Mouse (Mus musculus) MEL (cell line): ENCODE results near the gene Mylk4. TPM values are rescaled to one million over a fixed set of nuclear protein-coding genes. Genes with fewer than 3 reads are reported as not detected.

Source experiments
- DNase-seq: peaks from one replicate; pipeline ENCODE4 v3.0.0; 2011; ENCODE audit warnings: low read depth, low spot score
- H3K27ac ChIP-seq: 2 replicates; pipeline ENCODE4 v1.5.1; 2012; ENCODE audit warnings: low read depth, mild to moderate bottlenecking, control low read depth, low read length, moderate library complexity; ENCODE audit not compliant: control insufficient read depth
- H3K27me3 ChIP-seq, 2 experiments: fragments of 150-350 bp in 1 of 2; sonication (generic) in 1 of 2; 2 replicates each; pipeline ENCODE4 v1.6.1; 2012; ENCODE audit warnings: low read length in 2 of 2, mild to moderate bottlenecking in 2 of 2, improper control_type of control experiment in 1 of 2, moderate library complexity in 1 of 2; ENCODE audit not compliant: insufficient read depth in 2 of 2, control insufficient read depth in 1 of 2
- H3K36me3 ChIP-seq, 2 experiments: 2 replicates each; pipeline ENCODE4 v1.6.1; 2012 to 2014; ENCODE audit warnings: low read length in 2 of 2, improper control_type of control experiment in 1 of 2, inconsistent platforms in 1 of 2, mild to moderate bottlenecking in 1 of 2; ENCODE audit not compliant: insufficient read depth in 2 of 2, control insufficient read depth in 1 of 2
- H3K4me1 ChIP-seq, 2 experiments: fragments of 150-350 bp in 1 of 2; sonication (generic) in 1 of 2; 2 replicates each; pipeline ENCODE4 v1.6.1; 2012; ENCODE audit warnings: low read length in 2 of 2, improper control_type of control experiment in 1 of 2, mild to moderate bottlenecking in 1 of 2; ENCODE audit not compliant: insufficient read depth in 2 of 2, control insufficient read depth in 1 of 2
- H3K4me3 ChIP-seq, 2 experiments: fragments of 150-350 bp in 1 of 2; sonication (generic) in 1 of 2; 2 replicates each; pipeline ENCODE4 v1.5.1; 2012; ENCODE audit warnings: low read depth in 2 of 2, low read length in 2 of 2, mild to moderate bottlenecking in 2 of 2, moderate library complexity in 2 of 2, control low read depth in 1 of 2, improper control_type of control experiment in 1 of 2; ENCODE audit not compliant: control insufficient read depth in 1 of 2, insufficient read depth in 1 of 2
- H3K79me2 ChIP-seq: 2 replicates; pipeline ENCODE4 v1.6.1; 2012; ENCODE audit warnings: mild to moderate bottlenecking, low read length, moderate library complexity; ENCODE audit not compliant: control insufficient read depth, poor library complexity, insufficient read depth
- H3K9ac ChIP-seq: 2 replicates; pipeline ENCODE4 v1.6.1; 2012; ENCODE audit warnings: low read depth, mild to moderate bottlenecking, control low read depth, low read length, moderate library complexity; ENCODE audit not compliant: control insufficient read depth, poor library complexity, severe bottlenecking
- H3K9me3 ChIP-seq: fragments of 150-350 bp; sonication (generic); replicated peaks from 2 replicates; pipeline ENCODE4 v1.6.1; 2012; ENCODE audit warnings: mild to moderate bottlenecking, low read length, improper control_type of control experiment, moderate library complexity; ENCODE audit not compliant: insufficient read depth
- CHD1 ChIP-seq: IDR thresholded peaks from 2 replicates; pipeline ENCODE4 v1.6.1; 2012; ENCODE audit warnings: low read depth, mild to moderate bottlenecking, inconsistent platforms, low read length, improper control_type of control experiment
- CTCF ChIP-seq, 3 experiments: IDR thresholded peaks in 2 of 3; conservative IDR thresholded peaks in 1 of 3; 2 replicates each; pipeline ENCODE4 v1.5.1; 2011 to 2012; ENCODE audit warnings: low read length in 3 of 3, low read depth in 2 of 3, mild to moderate bottlenecking in 2 of 3, improper control_type of control experiment in 1 of 3, inconsistent platforms in 1 of 3, mixed read lengths in 1 of 3, moderate library complexity in 1 of 3; ENCODE audit not compliant: control insufficient read depth in 1 of 3, insufficient read depth in 1 of 3, poor library complexity in 1 of 3, severe bottlenecking in 1 of 3
- ETS1 ChIP-seq: IDR thresholded peaks from 2 replicates; pipeline ENCODE4 v1.6.1; 2012; ENCODE audit warnings: low read depth, mild to moderate bottlenecking, inconsistent platforms, low read length, improper control_type of control experiment, moderate library complexity
- GABPA ChIP-seq: IDR thresholded peaks from 2 replicates; pipeline ENCODE4 v1.6.1; 2012; ENCODE audit warnings: low read depth, mild to moderate bottlenecking, inconsistent platforms, low read length, improper control_type of control experiment, moderate library complexity
- GATA1 ChIP-seq: IDR thresholded peaks from 2 replicates; pipeline ENCODE4 v1.6.1; 2011; ENCODE audit warnings: low read depth, low read length, improper control_type of control experiment
- HCFC1 ChIP-seq: IDR thresholded peaks from 2 replicates; pipeline ENCODE4 v1.6.1; 2012; ENCODE audit warnings: low read depth, mild to moderate bottlenecking, inconsistent platforms, low read length, improper control_type of control experiment, moderate library complexity
- MAFK ChIP-seq: IDR thresholded peaks from 2 replicates; pipeline ENCODE4 v1.6.1; 2011; ENCODE audit warnings: low read depth, mild to moderate bottlenecking, low read length, improper control_type of control experiment, borderline replicate concordance
- MAX ChIP-seq: IDR thresholded peaks from 2 replicates; pipeline ENCODE4 v1.6.1; 2011; ENCODE audit warnings: low read length, improper control_type of control experiment
- MAZ ChIP-seq: IDR thresholded peaks from 2 replicates; pipeline ENCODE4 v1.6.1; 2012; ENCODE audit warnings: low read depth, mild to moderate bottlenecking, inconsistent platforms, low read length, improper control_type of control experiment
- MEF2A ChIP-seq: IDR thresholded peaks from 2 replicates; pipeline ENCODE4 v1.6.1; 2014; ENCODE audit warnings: low read depth, mild to moderate bottlenecking, inconsistent platforms, low read length, improper control_type of control experiment; ENCODE audit not compliant: poor library complexity, insufficient replicate concordance, severe bottlenecking; ENCODE audit errors: extremely low read depth
- MXI1 ChIP-seq: IDR thresholded peaks from 2 replicates; pipeline ENCODE4 v1.6.1; 2011; ENCODE audit warnings: mild to moderate bottlenecking, low read depth, low read length, improper control_type of control experiment
- MYB ChIP-seq: IDR thresholded peaks from 2 replicates; pipeline ENCODE4 v1.6.1; 2011; ENCODE audit warnings: mild to moderate bottlenecking, low read depth, low read length, improper control_type of control experiment
- MYC ChIP-seq: IDR thresholded peaks from 2 replicates; pipeline ENCODE4 v1.6.1; 2011; ENCODE audit warnings: low read depth, mild to moderate bottlenecking, low read length, improper control_type of control experiment, moderate library complexity
- NELFE ChIP-seq: IDR thresholded peaks from 2 replicates; pipeline ENCODE4 v1.6.1; 2011; ENCODE audit warnings: low read depth, low read length, improper control_type of control experiment
- NRF1 ChIP-seq: IDR thresholded peaks from 2 replicates; pipeline ENCODE4 v1.6.1; 2014; ENCODE audit warnings: low read depth, mild to moderate bottlenecking, inconsistent platforms, low read length, improper control_type of control experiment, moderate library complexity; ENCODE audit not compliant: poor library complexity, insufficient read depth, severe bottlenecking
- POLR2AphosphoS2 ChIP-seq: IDR thresholded peaks from 2 replicates; pipeline ENCODE4 v1.6.1; 2011; ENCODE audit warnings: low read length, improper control_type of control experiment
- RAD21 ChIP-seq: IDR thresholded peaks from 2 replicates; pipeline ENCODE4 v1.6.1; 2011; ENCODE audit warnings: mild to moderate bottlenecking, low read depth, low read length, improper control_type of control experiment
- RCOR1 ChIP-seq: IDR thresholded peaks from 2 replicates; pipeline ENCODE4 v1.6.1; 2012; ENCODE audit warnings: low read depth, mild to moderate bottlenecking, inconsistent platforms, low read length, improper control_type of control experiment
- SIN3A ChIP-seq: IDR thresholded peaks from 2 replicates; pipeline ENCODE4 v1.6.1; 2012; ENCODE audit warnings: low read length, improper control_type of control experiment, inconsistent platforms
- SMC3 ChIP-seq: IDR thresholded peaks from 2 replicates; pipeline ENCODE4 v1.6.1; 2011; ENCODE audit warnings: low read depth, low read length, improper control_type of control experiment
- TAL1 ChIP-seq: IDR thresholded peaks from 2 replicates; pipeline ENCODE4 v1.6.1; 2012; ENCODE audit warnings: mild to moderate bottlenecking, inconsistent platforms, low read length, moderate library complexity, mixed read lengths
- TBP ChIP-seq: IDR thresholded peaks from 2 replicates; pipeline ENCODE4 v1.8.0; 2011; ENCODE audit warnings: low read depth, low read length, improper control_type of control experiment
- TCF12 ChIP-seq: IDR thresholded peaks from 2 replicates; pipeline ENCODE4 v1.6.1; 2014; ENCODE audit warnings: low read depth, mild to moderate bottlenecking, inconsistent platforms, low read length, improper control_type of control experiment, moderate library complexity
- USF1 ChIP-seq: IDR thresholded peaks from 2 replicates; pipeline ENCODE4 v1.6.1; 2014; ENCODE audit warnings: low read depth, mild to moderate bottlenecking, inconsistent platforms, low read length, improper control_type of control experiment, moderate library complexity
- USF2 ChIP-seq, 2 experiments: IDR thresholded peaks; 2 replicates each; pipeline ENCODE4 v1.6.1; 2011 to 2012; ENCODE audit warnings: improper control_type of control experiment in 2 of 2, low read length in 2 of 2, borderline replicate concordance in 1 of 2, inconsistent platforms in 1 of 2, low read depth in 1 of 2, mild to moderate bottlenecking in 1 of 2; ENCODE audit not compliant: insufficient read depth in 1 of 2
- ZC3H11A ChIP-seq: IDR thresholded peaks from 2 replicates; pipeline ENCODE4 v1.6.1; 2012; ENCODE audit warnings: low read depth, mild to moderate bottlenecking, inconsistent platforms, low read length, improper control_type of control experiment
- ZKSCAN1 ChIP-seq: IDR thresholded peaks from 2 replicates; pipeline ENCODE4 v1.6.1; 2012; ENCODE audit warnings: low read depth, mild to moderate bottlenecking, inconsistent platforms, low read length, improper control_type of control experiment, moderate library complexity
- ZMIZ1 ChIP-seq: IDR thresholded peaks from 2 replicates; pipeline ENCODE4 v1.6.1; 2012; ENCODE audit warnings: low read depth, mild to moderate bottlenecking, inconsistent platforms, low read length, improper control_type of control experiment, moderate library complexity
- ZNF384 ChIP-seq: IDR thresholded peaks from 2 replicates; pipeline ENCODE4 v1.6.1; 2012; ENCODE audit warnings: low read depth, mild to moderate bottlenecking, inconsistent platforms, low read length, improper control_type of control experiment
- polyA plus RNA-seq, 2 experiments: library from polyadenylated mRNA; stranded (reverse) in 1 of 2; unstranded in 1 of 2; fragments of >175 nt in 1 of 2; fragments of >200 nt in 1 of 2; gene quantifications; 2 replicates each; pipeline versions ENCODE4 v1.2.1 to v1.2.4; 2012; ENCODE audit warnings: low replicate concordance in 2 of 2, low read depth in 1 of 2; ENCODE audit not compliant: insufficient read length in 2 of 2, insufficient read depth in 1 of 2, missing spikeins in 1 of 2
- total RNA-seq: library from RNA; depleted of rRNA; stranded (reverse); fragments of 300-350 nt; gene quantifications from 2 replicates; pipeline ENCODE4 v1.2.3, GENCODE M21; 2012

Gene Mylk4
- total and polyA plus RNA-seq, 3 experiments, result not detected

DNA sequence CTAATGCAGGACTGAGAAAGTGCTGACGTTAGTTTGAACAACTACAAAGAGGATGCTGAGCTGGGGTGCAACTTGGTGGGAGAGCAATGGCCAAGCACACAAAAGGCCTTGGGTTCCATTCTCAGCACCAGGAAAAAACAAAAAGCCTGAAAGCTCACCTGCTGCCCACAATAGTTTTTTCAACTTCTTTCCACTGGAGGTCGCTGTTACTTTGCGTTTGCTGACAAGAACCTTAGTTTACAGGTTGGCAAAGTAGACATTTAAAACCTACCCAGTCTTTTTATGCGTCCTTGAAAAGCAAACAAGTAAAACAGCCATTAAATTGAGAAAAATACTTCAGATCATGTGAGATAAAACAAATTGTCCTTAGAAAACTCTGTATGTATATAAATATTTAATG, 15.7 kb downstream of the Mylk4 start:
- peak; percentile 66 for DNase-seq
- no peaks in the 10 kb centered on the region for H3K4me1 ChIP-seq
- H3K9ac ChIP-seq, result no peak overlapping the region
- no peaks in the 10 kb centered on the region for H3K79me2 ChIP-seq
- no peaks in the 10 kb centered on the region for H3K36me3 ChIP-seq
- H3K27me3 ChIP-seq, result peaks cover 3 to 4% of the 10 kb centered on the region in 2 experiments; a peak in 3 of 4 replicates
- H3K27ac ChIP-seq, result no peak overlapping the region
- no peak overlapping the region for H3K4me3 ChIP-seq
- no peak for TF ChIP-seq MAFK
- no peak for TF ChIP-seq USF2 (IDR thresholded peaks at IDR 0.05; ENCODE audit: borderline replicate concordance in 1 of 2, insufficient read depth in 1 of 2, low read depth in 1 of 2, low read length in 2 of 2)
- TF ChIP-seq HCFC1, result no peak
- no peak for TF ChIP-seq NELFE
- no peak for TF ChIP-seq ZNF384
- TF ChIP-seq MEF2A, result no peak
- no peak for TF ChIP-seq CHD1
- TF ChIP-seq POLR2AphosphoS2, result no peak
- no peak for TF ChIP-seq GABPA
- peak; percentile 50 for TF ChIP-seq SMC3
- TF ChIP-seq ZC3H11A, result peak; percentile 18; the same call in 1 of the 2 replicates
- TF ChIP-seq MAX, result no peak
- TF ChIP-seq MYC, result no peak
- no peak for TF ChIP-seq USF1
- no peak for TF ChIP-seq MYB
- TF ChIP-seq TCF12, result no peak
- no peak for TF ChIP-seq NRF1
- peak; percentile 38 to 76 (median 58); a peak in 5 of 6 replicates for TF ChIP-seq CTCF (IDR thresholded peaks at IDR 0.05 in 2 of 3, conservative IDR thresholded peaks at IDR 0.05 in 1 of 3; ENCODE audit: control insufficient read depth in 1 of 3, insufficient read depth in 1 of 3, low read depth in 2 of 3, low read length in 3 of 3, poor library complexity in 1 of 3, severe bottlenecking in 1 of 3)
- peak; percentile 73 for TF ChIP-seq RAD21
- TF ChIP-seq ZMIZ1, result no peak
- TF ChIP-seq GATA1, result no peak
- TF ChIP-seq MAZ, result no peak
- no peak for TF ChIP-seq TAL1
- TF ChIP-seq ZKSCAN1, result no peak
- no peak for TF ChIP-seq SIN3A
- no peak for TF ChIP-seq RCOR1
- no peak for TF ChIP-seq MXI1
- TF ChIP-seq TBP, result no peak
- no peak for TF ChIP-seq ETS1
- H3K9me3 ChIP-seq, result no peaks in the 10 kb centered on the region
